Mouse (Mus musculus) urinary bladder, postnatal 25 days (tissue): ENCODE data around the gene Cryba1.

Source experiments
- DNase-seq: peaks from one replicate; pipeline ENCODE4 v3.0.0; 2022; ENCODE audit warnings: low spot score

The Cryba1 gene

GRCm38 (mm10) chr11:77719055-77719454, 6.0 kb downstream of the Cryba1 start:
- DNase-seq, result no peak

- no peak for DNase-seq
Observed at GRCm38 (mm10) chr11:77713736-77714135, 11.3 kb downstream of the Cryba1 start.

- DNase-seq, result no peak
Observed at GRCm38 (mm10) chr11:77709039-77709438, 16.0 kb downstream of the Cryba1 start.

GRCm38 (mm10) chr11:77705920-77706319, 19.2 kb downstream of the Cryba1 start:
- DNase-seq, result no peak

GRCm38 (mm10) chr11:77697232-77697631, 27.9 kb downstream of the Cryba1 start:
- DNase-seq, result no peak

- no peak for DNase-seq
Observed at GRCm38 (mm10) chr11:77693026-77693425, 32.1 kb downstream of the Cryba1 start.

- peak; percentile 42 for DNase-seq
Observed at GRCm38 (mm10) chr11:77687541-77688131, 37.4 kb downstream of the Cryba1 start.

GRCm38 (mm10) chr11:77686841-77687540, 38.1 kb downstream of the Cryba1 start:
- DNase-seq, result peak; percentile 62

GRCm38 (mm10) chr11:77686346-77686840, 38.7 kb downstream of the Cryba1 start:
- DNase-seq, result peak; percentile 33

GRCm38 (mm10) chr11:77685383-77686265, 39.5 kb downstream of the Cryba1 start, which contains the start of gene Nufip2:
Nufip2 (plus strand) TSS chr11:77686155.
- peak; percentile 95 for DNase-seq

GRCm38 (mm10) chr11:77684896-77685295, 40.2 kb downstream of the Cryba1 start:
- DNase-seq, result no peak

- no peak for DNase-seq
Observed at GRCm38 (mm10) chr11:77680018-77680417, 45.1 kb downstream of the Cryba1 start.

DNA sequence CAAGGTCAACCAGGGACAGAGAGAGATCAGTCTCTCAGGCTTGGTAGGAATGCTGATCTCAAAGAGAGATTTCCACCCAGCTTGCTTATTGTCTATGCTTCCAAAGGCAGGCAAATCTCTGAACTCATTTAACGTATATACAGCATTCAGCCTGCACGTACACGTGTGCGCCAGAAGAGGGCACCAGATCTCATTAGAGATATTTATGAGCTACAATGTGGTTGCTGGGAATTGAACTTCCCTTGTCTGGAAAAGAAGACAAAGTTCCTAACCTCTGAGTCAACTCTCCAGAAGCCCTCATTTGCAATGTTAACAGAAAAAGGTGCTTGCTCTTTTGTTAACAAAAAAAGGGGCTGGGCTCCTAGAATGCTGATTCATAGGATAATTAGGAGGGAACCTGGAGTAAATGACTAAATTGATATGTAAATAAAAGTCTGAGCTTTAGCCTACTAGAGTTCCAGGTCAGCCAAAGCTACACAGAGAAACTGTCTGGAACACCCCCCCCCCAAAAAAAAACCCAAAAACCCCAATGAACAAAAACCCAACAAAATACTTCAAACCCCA, 51.6 kb downstream of the Cryba1 start:
- no peak for DNase-seq

DNA sequence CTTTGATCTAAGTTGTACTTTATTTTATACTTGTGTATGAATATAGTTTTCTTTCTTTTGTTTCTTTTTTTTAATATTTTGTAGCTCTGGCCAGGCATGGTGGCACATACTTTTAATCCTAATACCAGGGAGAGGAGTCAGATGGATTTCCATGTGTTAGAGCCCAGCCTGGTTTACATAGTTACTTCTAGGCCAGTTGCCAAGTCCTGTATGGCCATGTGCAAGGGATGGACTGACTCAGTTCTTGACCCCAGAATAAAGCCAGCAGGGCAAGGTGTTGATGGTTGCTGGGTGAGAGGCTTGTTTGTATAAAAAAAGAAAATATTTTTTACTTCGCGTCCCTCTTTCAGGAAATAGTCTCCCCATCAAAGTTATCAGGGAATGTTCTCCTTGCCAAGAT, 52.3 kb downstream of the Cryba1 start:
- no peak for DNase-seq
